Mouse (Mus musculus) left cerebral cortex, adult 9 months (tissue): ENCODE data around the gene Gpr37l1.
"Not testable (repeated sequence)": the region's sequence is repeated elsewhere in the genome, so short reads cannot be mapped to it uniquely, and the experiment has no call there.

Experiments
- DNase-seq, 2 experiments: peaks; one replicate each; pipeline ENCODE4 v3.0.0; 2022; ENCODE audit warnings: low spot score in 2 of 2

The Gpr37l1 gene

DNA sequence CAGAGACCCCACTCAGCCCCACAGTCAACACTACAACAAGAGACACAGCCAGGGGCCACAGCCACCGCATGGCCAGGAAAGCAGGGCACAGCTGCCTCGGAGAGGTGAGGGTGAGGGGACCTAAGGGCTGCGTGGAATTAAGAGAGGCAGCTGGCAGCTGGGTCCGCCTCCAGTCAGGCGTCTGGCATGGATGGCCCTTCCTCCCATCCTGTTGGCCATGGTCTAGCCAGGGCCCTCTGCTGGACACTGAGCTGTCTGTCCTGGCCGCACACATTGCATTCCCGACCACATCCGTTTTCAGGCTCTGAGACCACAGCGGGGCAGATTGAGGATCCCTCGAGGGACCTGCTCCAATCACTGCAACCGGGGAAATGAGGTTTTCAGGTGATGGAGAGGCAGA is at the start of gene Gpr37l1:
Gpr37l1 (minus strand) TSS at position 247 of the 400 bp plus-strand sequence.
- no peak for DNase-seq

DNA sequence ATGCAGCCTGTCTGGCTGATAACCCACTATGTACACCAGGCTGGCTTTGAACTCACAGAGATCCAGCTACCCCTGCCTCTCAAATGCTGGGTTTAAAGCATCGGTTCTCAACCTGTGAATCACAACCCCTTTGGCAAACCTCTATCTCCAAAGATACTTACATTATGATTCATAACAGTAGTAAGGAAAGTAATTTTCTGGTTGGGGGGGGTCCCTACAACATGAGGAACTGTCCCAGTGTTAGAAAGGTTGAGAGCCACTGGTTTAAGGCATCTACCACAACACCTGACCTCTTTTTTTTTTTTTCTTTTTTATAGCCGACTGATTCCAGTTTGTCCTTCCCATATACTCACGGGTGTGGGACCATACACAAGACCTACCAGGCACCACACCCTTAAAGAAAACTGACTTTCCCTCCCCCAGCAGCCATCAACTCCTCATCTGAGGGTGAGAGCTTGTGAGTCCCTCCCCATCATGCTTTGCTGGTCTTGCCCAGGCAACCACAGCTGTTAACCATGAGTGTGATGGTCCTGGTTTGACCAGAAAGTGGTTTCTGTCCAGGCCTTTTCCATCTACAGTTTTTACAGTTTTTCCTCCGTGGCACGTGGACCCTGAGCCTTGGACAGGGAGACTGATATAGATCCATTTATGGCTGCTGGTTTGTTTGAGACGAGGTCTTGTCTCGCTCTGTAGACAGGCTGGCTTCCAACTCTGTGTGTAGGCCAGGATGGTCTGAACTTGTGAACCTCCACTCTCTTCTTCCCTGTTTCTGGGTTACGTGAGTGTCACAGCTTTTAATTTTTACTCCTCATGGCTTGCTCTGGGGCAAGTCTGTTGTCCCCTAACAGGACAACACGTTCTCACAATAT is 46.5 kb upstream of the Gpr37l1 start:
- DNase-seq = no peak

- DNase-seq = no peak
Observed at GRCm38 (mm10) chr1:135210421-135210820, 42.9 kb upstream of the Gpr37l1 start.

GRCm38 (mm10) chr1:135208716-135209115 is 41.2 kb upstream of the Gpr37l1 start:
- DNase-seq = no peak

GRCm38 (mm10) chr1:135206586-135207339 is 39.3 kb upstream of the Gpr37l1 start:
- DNase-seq = no peak

- DNase-seq = no peak
Observed at GRCm38 (mm10) chr1:135205257-135205656, 37.8 kb upstream of the Gpr37l1 start.

- DNase-seq = no peak
Observed at GRCm38 (mm10) chr1:135204196-135205126, 37.0 kb upstream of the Gpr37l1 start.

DNA sequence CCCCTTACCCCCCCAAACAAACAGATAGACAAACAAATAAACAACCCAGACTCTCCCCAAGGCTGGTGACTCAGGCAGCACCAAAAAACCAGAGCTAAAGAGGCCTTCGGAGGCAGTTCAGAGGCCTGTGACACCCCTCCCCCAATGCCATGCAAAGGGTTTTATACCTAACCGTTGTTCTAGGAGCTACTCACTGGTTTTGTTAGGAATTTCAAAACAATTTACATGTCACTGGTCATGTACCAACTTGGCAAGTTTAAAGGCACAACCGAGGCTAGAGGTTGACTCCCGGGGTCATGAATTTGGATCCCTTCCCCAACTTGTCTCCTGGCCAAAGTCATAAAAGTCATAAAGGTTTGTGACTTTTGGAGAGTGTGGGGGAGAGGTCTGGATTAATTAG is 32.9 kb upstream of the Gpr37l1 start:
- no peak for DNase-seq

- peak in 1 of 2 experiments; percentile 11 for DNase-seq
Observed at GRCm38 (mm10) chr1:135199014-135199819, 31.7 kb upstream of the Gpr37l1 start.

DNA sequence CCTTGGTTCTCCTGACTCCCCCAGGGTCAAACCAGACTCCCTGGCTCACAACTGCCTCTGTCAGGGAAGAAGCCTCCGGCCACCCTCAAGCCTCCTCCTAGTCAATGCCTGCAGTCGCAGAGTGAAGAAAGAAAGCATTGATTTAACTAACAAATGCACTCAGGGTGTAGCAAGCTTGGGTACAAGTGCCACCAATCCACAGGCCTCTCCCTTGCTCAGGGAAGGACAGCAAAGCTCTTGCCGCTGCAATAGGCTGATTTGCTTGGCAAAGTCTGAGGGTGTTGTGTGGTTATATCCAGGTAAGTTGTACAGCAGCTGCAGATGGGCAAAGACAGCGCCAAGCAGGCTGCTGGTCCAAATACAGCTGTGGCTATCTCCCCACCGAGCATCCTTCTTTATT is 30.9 kb upstream of the Gpr37l1 start:
- no peak for DNase-seq

GRCm38 (mm10) chr1:135195907-135196440 is 28.5 kb upstream of the Gpr37l1 start:
- no peak for DNase-seq

- DNase-seq = not testable (repeated sequence)
Observed at GRCm38 (mm10) chr1:135194335-135194734, 26.9 kb upstream of the Gpr37l1 start.

- no peak for DNase-seq
Observed at GRCm38 (mm10) chr1:135189186-135189585, 21.7 kb upstream of the Gpr37l1 start.

- no peak for DNase-seq
Observed at GRCm38 (mm10) chr1:135188197-135188596, 20.7 kb upstream of the Gpr37l1 start.

DNA sequence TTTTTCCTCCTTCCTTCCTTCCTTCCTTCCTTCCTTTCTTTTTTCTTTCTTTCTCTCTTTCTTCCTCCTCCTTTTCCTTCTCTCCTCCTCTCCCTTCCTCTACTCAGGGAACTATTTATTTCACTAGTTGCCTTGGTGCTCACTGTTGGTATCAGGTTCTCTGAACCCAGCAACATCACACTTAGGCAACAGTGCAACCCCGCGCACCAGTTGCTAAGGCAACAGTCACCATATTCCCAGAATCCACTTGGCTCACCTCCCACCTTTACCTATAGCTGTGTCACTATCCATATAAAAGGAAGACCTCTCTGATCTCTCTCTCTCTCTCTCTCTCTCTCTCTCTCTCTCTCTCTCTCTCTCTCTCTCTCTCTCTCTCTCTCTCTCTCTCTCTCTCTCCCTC is 19.5 kb upstream of the Gpr37l1 start:
- not testable (repeated sequence) for DNase-seq

GRCm38 (mm10) chr1:135186427-135186826 is 18.9 kb upstream of the Gpr37l1 start:
- no peak for DNase-seq

DNA sequence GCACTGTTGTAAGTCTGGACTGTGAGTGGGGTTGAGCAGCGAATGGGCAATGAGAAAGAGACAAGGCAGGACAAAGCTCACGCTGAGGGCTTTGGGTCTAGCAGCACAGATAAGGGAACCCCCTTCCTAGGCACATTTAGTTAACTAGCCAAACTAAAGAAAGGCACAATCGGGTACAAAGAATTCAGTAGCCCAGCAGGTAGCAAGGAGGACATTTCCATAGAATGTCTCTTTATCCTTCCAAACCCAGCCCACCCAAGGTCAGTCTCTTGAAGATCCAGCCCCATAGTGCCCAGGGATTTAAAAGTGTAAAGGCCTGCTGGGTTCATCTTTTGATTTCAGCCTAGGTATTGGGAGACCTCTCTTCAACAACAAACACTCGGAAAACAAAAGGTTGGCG is 18.5 kb upstream of the Gpr37l1 start:
- no peak for DNase-seq

- no peak for DNase-seq
Observed at GRCm38 (mm10) chr1:135183941-135184570, 16.6 kb upstream of the Gpr37l1 start.

- no peak for DNase-seq
Observed at GRCm38 (mm10) chr1:135183448-135183847, 16.0 kb upstream of the Gpr37l1 start.

- DNase-seq = no peak
Observed at GRCm38 (mm10) chr1:135182975-135183374, 15.5 kb upstream of the Gpr37l1 start.
